Mouse (Mus musculus) heart, embryonic 10.5 days (tissue): ENCODE data around the gene Prpsap1. TPM values are rescaled to one million over a fixed set of nuclear protein-coding genes. Genes with fewer than 3 reads are reported as not detected.
"Not testable (repeated sequence)": the region's sequence is repeated elsewhere in the genome, so short reads cannot be mapped to it uniquely, and the experiment has no call there.

ENCODE experiments used
- DNase-seq: peaks from one replicate; pipeline ENCODE4 v3.0.0-alpha.2; 2017; ENCODE audit warnings: low spot score
- H3K27ac ChIP-seq: fragments of 300-500 bp; sonication (generic); 2 replicates; pipeline ENCODE4 v1.5.1; 2016; ENCODE audit warnings: mild to moderate bottlenecking
- H3K27me3 ChIP-seq: fragments of 300-500 bp; sonication (generic); 2 replicates; pipeline ENCODE4 v1.6.1; 2016; ENCODE audit warnings: mild to moderate bottlenecking; ENCODE audit not compliant: poor library complexity, insufficient read depth, severe bottlenecking
- H3K36me3 ChIP-seq: fragments of 300-500 bp; sonication (generic); 2 replicates; pipeline ENCODE4 v1.6.1; 2016; ENCODE audit warnings: mild to moderate bottlenecking, moderate library complexity
- H3K4me1 ChIP-seq: fragments of 300-500 bp; sonication (generic); 2 replicates; pipeline ENCODE4 v1.6.1; 2016; ENCODE audit warnings: mild to moderate bottlenecking
- H3K4me3 ChIP-seq: fragments of 300-500 bp; sonication (generic); 2 replicates; pipeline ENCODE4 v1.5.1; 2016; ENCODE audit warnings: mild to moderate bottlenecking, moderate library complexity
- H3K9me3 ChIP-seq: fragments of 300-500 bp; sonication (generic); 2 replicates; pipeline ENCODE4 v1.6.1; 2016; ENCODE audit warnings: mild to moderate bottlenecking, moderate library complexity
- WGBS: fragments of 180-500 bp; shearing (Covaris S2); methylation state at CpG from one replicate; pipeline ENCODE4 v1.1.7; 2016; 5-methylcytosine and 5-hydroxymethylcytosine counted together
- polyA plus RNA-seq: library from polyadenylated mRNA; unstranded; fragments of >200 nt; fragmentation: Nextera tagmentation; extraction: Ambion mirVana; gene quantifications from 2 replicates; pipeline ENCODE4 v1.2.1, GENCODE M21; 2016

Gene Prpsap1
- polyA plus RNA-seq, 1 experiment from 2014 or later = 142 TPM

DNA sequence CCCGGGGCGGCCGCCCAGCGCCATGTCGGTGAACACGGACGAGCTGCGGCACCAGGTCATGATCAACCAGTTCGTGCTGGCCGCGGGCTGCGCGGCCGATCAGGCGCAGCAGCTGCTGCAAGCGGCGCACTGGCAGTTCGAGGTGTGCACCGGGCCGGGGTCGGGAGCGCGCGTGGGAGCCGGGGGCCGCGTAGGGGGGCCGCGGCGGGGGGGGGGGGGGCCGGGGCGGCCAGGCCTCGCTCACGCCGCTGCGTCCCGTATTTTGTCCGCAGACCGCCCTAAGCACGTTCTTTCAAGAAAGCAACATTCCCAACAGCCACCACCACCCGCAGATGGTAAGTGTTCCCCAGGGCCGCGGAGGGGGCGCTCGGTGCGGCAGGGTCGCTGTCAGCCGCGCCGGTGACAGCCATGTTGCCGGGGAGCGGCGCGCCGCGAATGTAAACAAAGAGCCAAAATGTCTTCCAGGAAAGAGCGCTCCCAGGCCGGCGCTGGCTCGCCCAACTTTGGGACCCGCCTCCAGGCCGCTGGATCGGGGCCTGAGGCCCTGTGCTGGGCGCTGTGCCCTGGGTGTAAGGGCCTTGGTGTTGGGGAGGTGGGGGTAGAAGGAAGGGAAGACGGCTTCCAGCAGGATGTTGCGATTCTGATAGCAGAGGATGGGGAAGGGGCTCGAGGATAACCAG, 59.6 kb downstream of the Prpsap1 start:
- Histone ChIP-seq H3K27me3 (no peaks in the 10 kb centered on the region), H3K4me1 (peaks cover 50% of the 10 kb centered on the region), H3K9me3 (no peaks in the 10 kb centered on the region), H3K36me3 (peaks cover 27% of the 10 kb centered on the region), H3K4me3 (peak overlapping the region; percentile 97), H3K27ac (peak overlapping the region; percentile 98)
- peak; percentile 90 for DNase-seq
- WGBS = under 1% methylated on average over 52 of the region's 67 CpGs

DNA sequence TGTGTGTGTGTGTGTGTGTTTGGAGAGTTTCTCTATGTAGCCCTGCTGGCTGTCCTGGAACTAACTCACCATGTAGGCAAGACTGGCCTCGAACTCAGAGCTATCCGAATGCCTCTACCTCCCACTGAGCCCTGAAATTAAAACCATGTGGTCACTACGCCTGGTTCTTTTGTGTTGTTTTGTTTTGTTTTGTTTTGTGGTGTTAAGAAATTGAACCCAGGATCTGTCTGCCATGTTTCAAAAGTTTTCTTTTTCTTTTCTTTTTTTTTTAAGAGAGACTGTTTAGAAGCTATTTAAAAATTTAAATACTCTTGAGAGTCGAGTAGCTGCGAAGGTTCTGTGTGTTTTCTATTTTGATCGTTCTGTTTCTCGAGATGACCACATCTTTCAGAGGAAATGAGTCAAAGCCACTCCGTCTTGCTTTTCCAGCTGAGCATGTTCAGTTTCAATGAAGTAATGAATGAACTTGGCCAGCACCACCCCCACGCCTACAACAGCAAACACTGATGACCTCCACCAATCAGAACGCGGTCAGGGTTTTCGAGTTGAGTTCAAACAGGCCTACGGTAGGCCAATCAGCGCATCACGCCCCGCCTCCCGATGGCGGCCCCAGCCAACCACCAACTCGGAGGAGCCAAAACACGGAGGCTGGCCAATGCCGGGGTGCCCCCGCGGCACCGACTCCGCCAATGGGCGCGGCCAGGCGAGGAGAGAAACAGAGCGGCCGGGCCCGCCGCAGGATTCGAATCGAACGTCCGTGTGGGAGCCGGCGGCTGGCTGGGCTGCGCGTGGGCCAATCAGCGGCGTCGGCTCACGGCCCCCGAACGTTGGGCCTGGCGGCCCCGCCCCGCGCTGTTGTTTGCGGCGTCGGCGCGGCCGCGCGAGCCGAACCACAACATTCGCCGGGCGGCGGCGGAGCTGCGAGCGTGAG, 60.4 kb downstream of the Prpsap1 start, which contains the start of gene Ubald2:
Ubald2 (plus strand) TSS at position 739 of the 931 bp plus-strand sequence.
- no peaks in the 10 kb centered on the region for H3K27me3 ChIP-seq
- H3K4me3 ChIP-seq = peak within 1 kb of the TSS; percentile 97
- peaks cover 21% of the 10 kb centered on the region for H3K36me3 ChIP-seq
- peaks cover 54% of the 10 kb centered on the region for H3K4me1 ChIP-seq
- H3K27ac ChIP-seq = peak within 1 kb of the TSS; percentile 98
- WGBS = 4% methylated on average over 66 of the region's 66 CpGs
- no peaks in the 10 kb centered on the region for H3K9me3 ChIP-seq
- peak; percentile 100 for DNase-seq

DNA sequence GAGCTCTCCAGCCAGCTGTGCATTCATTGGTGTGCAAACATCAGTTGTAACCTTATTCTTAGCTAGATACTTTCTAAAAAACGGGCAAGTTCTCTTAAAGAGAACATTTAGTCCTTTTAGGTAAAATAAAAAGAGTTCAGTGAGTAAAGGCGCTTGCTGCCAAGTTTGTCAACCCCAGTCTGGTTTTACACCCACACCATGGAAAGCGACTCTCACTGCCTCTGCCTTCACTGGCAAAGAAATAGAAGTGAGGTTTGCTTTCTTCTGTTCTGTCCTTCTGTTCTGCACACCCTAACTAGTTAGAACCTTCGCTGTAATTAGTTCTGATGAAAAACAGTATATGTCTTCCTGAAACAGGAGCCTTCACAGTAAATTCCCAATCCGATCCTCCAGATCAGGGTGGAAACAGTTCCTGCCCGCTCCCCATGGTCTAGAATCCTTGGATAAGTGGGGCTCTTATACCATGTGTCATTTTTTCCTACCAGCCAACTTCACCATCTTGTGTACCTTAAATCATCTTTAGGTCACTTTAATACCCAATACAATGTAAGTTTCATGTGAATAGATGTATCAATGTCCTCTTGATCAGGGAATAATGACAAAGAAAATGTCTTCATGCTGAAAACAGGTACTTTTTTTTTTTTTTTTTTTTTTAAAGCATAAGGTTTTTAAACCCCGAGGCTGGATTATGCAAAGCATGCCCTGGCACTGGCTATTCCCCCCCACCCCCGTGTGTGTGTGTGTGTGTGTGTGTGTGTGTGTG, 61.2 kb downstream of the Prpsap1 start:
- Histone ChIP-seq H3K4me3 (no peak overlapping the region), H3K4me1 (peaks cover 54% of the 10 kb centered on the region), H3K27me3 (no peaks in the 10 kb centered on the region), H3K27ac (peak overlapping the region; percentile 81), H3K36me3 (peaks cover 20% of the 10 kb centered on the region), H3K9me3 (no peaks in the 10 kb centered on the region)
- DNase-seq = no peak
- 62% methylated on average over 8 of the region's 8 CpGs for WGBS

DNA sequence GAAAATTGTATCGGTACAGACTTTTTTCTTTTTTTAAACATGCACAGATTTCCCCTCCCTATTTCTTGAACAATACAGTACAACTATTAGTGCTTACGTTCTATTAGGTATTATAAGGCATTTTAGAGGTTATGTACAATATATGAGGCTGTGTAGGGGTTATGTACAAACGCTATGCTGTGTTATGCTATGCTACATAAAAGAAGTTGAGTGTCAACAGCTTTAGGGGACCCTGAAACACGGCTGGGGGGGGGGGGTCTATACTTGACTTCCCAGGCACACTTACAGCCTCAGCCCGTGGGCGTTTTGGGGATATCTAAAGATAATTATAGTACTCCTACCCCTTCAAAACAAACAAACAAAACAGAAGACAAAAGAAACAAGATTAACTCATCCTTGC, 61.9 kb downstream of the Prpsap1 start:
- DNase-seq = no peak
- H3K4me1 ChIP-seq = peaks cover 48% of the 10 kb centered on the region
- 0 out of 2 replicates have a peak overlapping the region, but pooled peaks have one; percentile 47 for H3K27ac ChIP-seq
- no peaks in the 10 kb centered on the region for H3K9me3 ChIP-seq
- H3K4me3 ChIP-seq = no peak overlapping the region
- no peaks in the 10 kb centered on the region for H3K27me3 ChIP-seq
- H3K36me3 ChIP-seq = peaks cover 14% of the 10 kb centered on the region
- WGBS = 64% methylated on average over 6 of the region's 6 CpGs

DNA sequence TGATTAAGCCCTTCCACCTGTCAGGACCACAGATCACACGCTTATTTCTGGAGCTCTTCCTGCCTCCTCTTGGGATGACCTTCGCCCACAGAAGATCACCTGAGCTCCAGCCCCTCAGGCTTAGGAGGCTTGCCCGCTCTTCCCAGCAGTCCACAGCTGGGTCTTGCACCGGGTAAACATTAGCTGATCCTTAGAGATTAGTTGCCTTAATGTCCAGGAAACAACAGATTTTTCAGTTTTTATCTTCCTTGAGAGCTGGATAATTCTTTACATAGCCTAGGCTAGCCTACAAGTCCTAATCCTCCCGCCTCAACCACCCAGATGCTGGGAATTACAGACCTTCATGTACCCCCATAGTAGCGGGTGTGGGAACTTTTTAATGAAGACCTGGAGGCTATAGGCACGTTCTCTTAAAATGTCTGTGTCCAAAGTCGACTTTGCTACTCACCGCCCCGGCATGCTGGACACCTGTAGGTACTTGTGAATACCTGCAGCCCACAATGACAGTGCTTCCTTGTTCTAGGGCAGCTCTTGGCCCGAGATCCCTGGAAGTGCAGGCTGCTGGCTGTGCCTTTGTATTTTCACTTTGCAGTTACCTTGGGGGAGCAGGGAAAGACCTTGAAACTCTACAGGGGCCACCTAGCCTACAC, 62.4 kb downstream of the Prpsap1 start:
- H3K4me1 ChIP-seq = peaks cover 42% of the 10 kb centered on the region
- no peak for DNase-seq
- H3K4me3 ChIP-seq = peak overlapping the region; percentile 36
- peaks cover 8% of the 10 kb centered on the region; the same call in 1 of the 2 replicates for H3K36me3 ChIP-seq
- 47% methylated on average over 11 of the region's 11 CpGs for WGBS
- H3K27me3 ChIP-seq = no peaks in the 10 kb centered on the region
- H3K27ac ChIP-seq = peak overlapping the region; percentile 44
- no peaks in the 10 kb centered on the region for H3K9me3 ChIP-seq

DNA sequence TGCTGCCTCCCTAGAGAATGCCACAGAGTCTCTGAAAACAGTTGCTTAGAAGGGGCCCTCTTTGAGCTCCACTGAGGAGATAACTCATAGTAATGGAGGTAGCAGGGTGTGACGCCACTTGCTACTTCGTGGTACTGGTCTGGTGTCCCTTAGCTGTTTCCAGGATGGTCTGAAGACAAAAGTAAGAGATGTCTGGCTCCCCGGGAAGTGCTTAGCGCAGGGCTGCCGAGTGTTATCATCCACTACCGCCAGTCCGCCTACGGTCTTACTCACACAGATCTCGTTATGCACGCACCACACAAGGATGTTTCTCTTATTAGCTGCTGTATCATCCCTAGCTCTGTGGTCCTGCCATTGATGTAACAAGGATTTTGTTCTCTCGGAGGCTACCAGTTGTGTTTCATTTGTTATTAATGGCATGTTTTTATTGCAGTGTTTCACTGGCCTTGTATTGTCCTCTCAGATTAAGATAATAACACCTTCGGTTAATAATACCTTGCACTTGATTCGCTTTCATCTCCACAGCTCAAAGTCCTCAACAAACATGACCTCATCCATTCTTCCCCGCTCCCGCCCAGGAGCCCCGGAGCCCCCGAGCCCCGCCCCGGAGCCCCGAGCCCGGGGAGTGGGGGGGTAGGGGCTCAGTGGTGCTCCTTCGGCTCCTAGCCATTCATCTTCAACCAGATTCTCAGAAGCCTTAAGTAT, 63.1 kb downstream of the Prpsap1 start:
- Histone ChIP-seq H3K36me3 (peaks cover 2% of the 10 kb centered on the region; the same call in 1 of the 2 replicates), H3K4me3 (peak overlapping the region; percentile 36), H3K4me1 (peaks cover 36% of the 10 kb centered on the region), H3K27me3 (no peaks in the 10 kb centered on the region), H3K9me3 (no peaks in the 10 kb centered on the region), H3K27ac (peak overlapping the region; percentile 77)
- DNase-seq = no peak
- WGBS = 27% methylated on average over 22 of the region's 22 CpGs

DNA sequence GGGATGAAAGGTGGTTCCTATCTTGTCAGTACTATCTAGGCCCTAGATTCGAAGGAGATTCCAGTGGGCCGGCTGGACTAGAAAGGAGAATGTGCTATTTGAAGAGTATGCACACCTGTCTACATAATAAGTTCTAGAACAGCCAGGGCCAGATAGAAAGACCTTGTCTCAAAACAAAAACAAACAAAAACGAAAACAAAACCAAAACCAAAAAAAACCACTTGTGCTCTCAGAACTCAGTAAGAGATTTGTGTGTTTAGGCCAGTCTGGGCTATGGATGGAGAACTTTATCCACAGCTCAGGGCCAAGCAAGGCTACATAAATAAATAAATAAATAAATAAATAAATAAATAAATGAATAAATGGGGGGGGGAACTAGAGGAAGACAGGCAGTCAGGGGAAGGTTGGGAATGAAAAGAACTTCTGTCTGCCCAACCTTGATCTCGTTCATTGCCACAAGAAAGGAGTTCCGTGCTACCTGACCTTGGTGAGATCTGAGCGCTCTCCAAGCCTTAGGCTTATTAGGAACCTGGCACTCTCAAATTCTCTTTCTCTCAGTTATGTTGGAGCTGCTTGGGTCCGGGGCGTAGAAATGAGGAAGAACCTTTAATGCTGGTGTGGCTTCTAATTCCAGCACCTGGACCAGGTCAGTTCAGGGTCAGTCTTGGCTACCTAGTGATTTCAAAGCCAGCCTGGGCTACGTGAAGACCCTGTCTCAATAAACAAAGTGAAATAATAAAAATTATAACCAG, 64.0 kb downstream of the Prpsap1 start:
- no peaks in the 10 kb centered on the region for H3K27me3 ChIP-seq
- no peaks in the 10 kb centered on the region for H3K9me3 ChIP-seq
- DNase-seq = no peak
- no peaks in the 10 kb centered on the region for H3K36me3 ChIP-seq
- H3K4me3 ChIP-seq = peak overlapping the region; percentile 36; the same call in 1 of the 2 replicates
- H3K27ac ChIP-seq = peak overlapping the region; percentile 77
- H3K4me1 ChIP-seq = peaks cover 30% of the 10 kb centered on the region
- WGBS = 76% methylated on average over 9 of the region's 9 CpGs

DNA sequence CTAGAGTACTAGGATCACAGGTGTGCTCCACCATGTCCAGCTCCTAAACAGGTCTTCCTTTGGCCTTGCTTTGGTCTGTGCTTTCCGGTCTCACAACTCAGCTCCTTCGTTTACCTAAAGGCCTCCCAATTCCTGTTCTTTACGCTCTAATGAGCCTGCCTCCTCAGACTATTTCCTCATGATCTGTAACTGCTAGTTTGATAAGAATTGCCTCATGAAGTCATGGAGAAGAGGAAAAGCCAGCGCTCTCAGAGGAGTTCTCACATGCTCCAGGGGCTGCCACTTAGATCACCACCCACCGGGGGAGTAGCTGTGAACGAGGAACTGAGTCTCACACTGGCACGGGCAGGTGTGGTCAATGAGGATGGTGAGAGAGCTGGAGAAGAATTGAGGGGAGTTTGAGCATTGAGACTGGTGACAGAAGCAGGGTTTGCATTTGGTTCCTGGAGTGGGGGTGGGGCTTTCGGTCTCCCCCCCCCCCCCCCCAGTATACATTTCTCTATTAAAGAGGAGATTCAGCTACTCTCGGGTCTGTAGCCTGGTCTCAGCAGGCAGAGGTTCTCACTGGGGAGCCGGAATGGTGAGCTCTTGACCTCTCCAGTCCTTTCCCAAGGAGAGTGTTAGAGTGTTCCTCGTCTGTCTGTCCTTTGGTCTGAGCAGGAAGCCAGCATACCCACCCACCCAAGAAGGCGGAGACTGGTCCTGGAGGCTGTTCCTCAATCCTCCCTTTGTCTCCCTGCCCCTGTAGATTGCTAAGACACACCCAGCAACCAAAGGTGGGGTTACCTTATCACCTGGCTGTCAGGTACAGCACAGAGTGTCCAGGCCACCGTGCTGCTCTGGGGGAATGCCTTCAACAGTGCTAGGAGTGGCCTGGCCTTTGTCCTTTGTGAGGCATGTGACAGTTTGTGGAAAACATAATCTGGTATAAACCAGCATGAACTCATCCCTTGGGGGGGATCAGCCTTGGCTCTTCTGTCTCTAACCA, 64.8 kb downstream of the Prpsap1 start:
- WGBS = 31% methylated on average over 13 of the region's 13 CpGs
- Histone ChIP-seq H3K4me1 (peaks cover 33% of the 10 kb centered on the region), H3K4me3 (no peak overlapping the region), H3K36me3 (no peaks in the 10 kb centered on the region), H3K27me3 (no peaks in the 10 kb centered on the region), H3K27ac (peak overlapping the region; percentile 44), H3K9me3 (no peaks in the 10 kb centered on the region)
- DNase-seq = no peak

DNA sequence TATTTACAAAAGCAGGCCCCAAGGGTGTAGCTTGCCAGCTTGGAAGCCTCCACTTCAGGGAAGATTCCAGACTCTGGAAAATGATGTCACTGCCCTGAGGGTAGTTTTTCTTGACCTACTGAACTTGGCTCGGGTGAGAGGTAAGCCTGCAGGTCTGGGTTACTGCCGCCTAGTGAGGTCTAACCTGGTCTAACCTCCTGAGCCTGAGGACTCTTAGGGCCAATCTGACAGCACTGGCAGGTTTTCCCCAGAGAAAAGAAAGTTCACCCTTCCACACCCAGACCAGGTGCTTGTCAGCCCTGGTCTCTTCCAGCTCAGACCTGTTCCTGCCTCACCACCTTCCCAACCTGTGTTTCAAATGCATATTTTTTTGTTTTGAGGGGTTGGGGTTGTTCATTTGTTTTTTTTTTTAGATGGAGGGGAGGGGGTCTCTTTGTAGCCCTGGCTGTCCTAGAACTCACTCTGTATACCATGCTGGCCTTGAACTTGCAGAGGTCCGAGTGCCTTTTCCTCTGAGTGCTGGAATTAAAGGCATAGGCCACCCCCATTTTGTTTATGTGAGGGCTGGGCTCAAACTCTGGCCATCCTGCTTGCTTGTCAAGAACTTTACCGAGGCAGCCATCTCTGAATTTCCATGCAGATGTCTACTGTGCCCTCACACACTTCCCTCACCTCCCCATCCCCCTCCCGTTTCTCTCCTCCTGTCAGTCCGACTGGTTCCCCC, 67.0 kb downstream of the Prpsap1 start:
- no peaks in the 10 kb centered on the region for H3K27me3 ChIP-seq
- H3K9me3 ChIP-seq = no peaks in the 10 kb centered on the region
- H3K36me3 ChIP-seq = no peaks in the 10 kb centered on the region
- no peak overlapping the region for H3K27ac ChIP-seq
- no peak overlapping the region for H3K4me3 ChIP-seq
- peaks cover 33% of the 10 kb centered on the region for H3K4me1 ChIP-seq
- DNase-seq = no peak
- 76% methylated on average over 6 of the region's 6 CpGs for WGBS

DNA sequence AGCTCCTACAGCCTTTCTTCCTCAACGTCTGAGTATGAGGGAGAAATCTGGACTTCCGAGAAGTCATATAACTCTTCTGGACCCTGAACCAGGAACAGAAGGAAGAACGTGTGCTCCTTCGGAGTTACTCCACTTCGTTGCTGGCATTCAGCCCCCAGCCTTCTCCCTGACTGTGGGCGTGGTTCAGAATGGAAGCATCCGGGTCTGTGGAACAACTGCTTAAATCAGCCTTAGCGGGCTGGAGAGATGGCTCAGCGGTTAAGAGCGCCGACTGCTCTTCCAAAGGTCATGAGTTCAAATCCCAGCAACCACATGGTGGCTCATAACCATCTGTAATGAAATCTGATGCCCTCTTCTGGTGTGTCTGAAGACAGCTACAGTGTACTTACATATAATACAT, 67.7 kb downstream of the Prpsap1 start:
- peaks cover 28% of the 10 kb centered on the region for H3K4me1 ChIP-seq
- not testable (repeated sequence) for H3K27me3 ChIP-seq, DNase-seq, H3K27ac ChIP-seq, H3K9me3 ChIP-seq, H3K4me3 ChIP-seq, H3K36me3 ChIP-seq
- WGBS = 88% methylated on average over 11 of the region's 11 CpGs
